In genomic region chr8:71591471-71592373, GRCm38 (mm10) we compare ENCODE assay signal across 8 mouse cellular contexts. TPM values are rescaled to one million over a fixed set of nuclear protein-coding genes. Genes with fewer than 3 reads are reported as not detected.
DNase-seq lines count a peak whose midpoint lies in the region; ATAC-seq lines count a peak whose summit lies in the region.

Gene Pgls (plus strand): TSS chr8:71592176.

- H3K36me3 ChIP-seq in hindbrain, embryonic 15.5 days: peaks cover under 1% of the 10 kb centered on the region; the same call in 1 of the 2 replicates
- no peaks in the 10 kb centered on the region; the same call in 1 of the 2 replicates for H3K36me3 ChIP-seq in macrophage (ENCODE audit: inconsistent target)

- no peaks in the 10 kb centered on the region for H3K27me3 ChIP-seq in hindbrain, embryonic 15.5 days

- peak within 1 kb of the TSS; percentile 99 for H3K27ac ChIP-seq in hindbrain, embryonic 15.5 days (replicated peaks)
- peak within 1 kb of the TSS; percentile 85 for H3K27ac ChIP-seq in macrophage

- H3K9me3 ChIP-seq in hindbrain, embryonic 15.5 days: no peaks in the 10 kb centered on the region

- peak; percentile 95 for DNase-seq in R1 (ENCODE audit: low read depth, low spot score)
- DNase-seq in cerebellum, postnatal 25 days: peak; percentile 98
- peak; percentile 98 to 99 for DNase-seq in frontal cortex, postnatal 36 days (ENCODE audit: low spot score in 2 of 2)
- DNase-seq in left cerebral cortex, adult 18-20 months (ENCODE audit: low spot score in 2 of 2): peak; percentile 96 to 97
- DNase-seq in right cerebral cortex, adult 18-20 months: peak; percentile 97
- peak; percentile 85 for DNase-seq in urinary bladder, postnatal 10 days (ENCODE audit: low spot score)

- peak within 1 kb of the TSS; percentile 94 for H3K9ac ChIP-seq in hindbrain, embryonic 15.5 days

- H3K4me3 ChIP-seq in hindbrain, embryonic 15.5 days: peak within 1 kb of the TSS; percentile 83
- H3K4me3 ChIP-seq in macrophage (ENCODE audit: inconsistent target): peak within 1 kb of the TSS; percentile 92

- H3K4me2 ChIP-seq in hindbrain, embryonic 15.5 days: peak within 1 kb of the TSS; percentile 97

- peaks cover 34% of the 10 kb centered on the region for H3K4me1 ChIP-seq in hindbrain, embryonic 15.5 days (replicated peaks)

- peaks cover 24% of the 10 kb centered on the region for H3K79me2 ChIP-seq in macrophage (ENCODE audit: inconsistent target)

- WGBS in hindbrain, embryonic 15.5 days: under 1% methylated on average over 71 of the region's 71 CpGs
- WGBS in macrophage (ENCODE audit: missing documents): under 1% methylated on average over 60 of the region's 71 CpGs

- peak; percentile 87 for ATAC-seq in hindbrain, embryonic 15.5 days (ENCODE audit: low FRiP score, low read depth)

RNA-seq across cellular contexts. Expression of gene Pgls, which starts in this region (rescaled TPM):
- polyA plus RNA-seq in hindbrain, embryonic 15.5 days (2015; fragmentation: Nextera tagmentation; extraction: Ambion mirVana): 224 and 233 TPM in 2 replicates
- 10 to 100 TPM; 31.1 to 31.3 TPM for total RNA-seq in left cerebral cortex, adult 18-20 months (2021)
- total RNA-seq in macrophage (2018; cell fraction: chromatin; rRNA removed): 10 to 100 TPM in 25 of 26 experiments, 1 to 10 TPM in 1; 9.5 to 56.2 (median 28.0) TPM
- total RNA-seq in macrophage (2018; cell fraction: cytosol; rRNA removed): 100 to 1,000 TPM in 7 of 26 experiments, 10 to 100 TPM in 19; 56.4 to 132 (median 79.7) TPM
- total RNA-seq in macrophage (2018; cell fraction: nucleus; rRNA removed): 10 to 100 TPM; 17.1 to 75.6 (median 30.6) TPM
- polyA plus RNA-seq in macrophage (2018): 36.7 to 133 TPM (median 114 TPM) in 3 replicates

Comparison
In these comparisons a context has a peak if more than half of its experiments do, and no peak if none do; other contexts are left out.
1. Peak in every context shown above with its lines: DNase-seq, ATAC-seq, H3K4me3 ChIP-seq and H3K27ac ChIP-seq.